Mouse (Mus musculus) stomach, embryonic 14.5 days (tissue): ENCODE data around the gene Ccer2. TPM values are rescaled to one million over a fixed set of nuclear protein-coding genes. Genes with fewer than 3 reads are reported as not detected.

Experiments
- ATAC-seq: fragments of 200-750 bp; cut with Nextera tagmentation; 2 replicates; pipeline ENCODE4 v1.8.0; 2017; ENCODE audit warnings: low read depth, moderate TSS enrichment; ENCODE audit not compliant: insufficient number of reproducible peaks, insufficient read depth, low FRiP score
- H3K27ac ChIP-seq: fragments of 300-500 bp; sonication (generic); 2 replicates; pipeline ENCODE4 v1.5.1; 2014; ENCODE audit warnings: mild to moderate bottlenecking, low read length, moderate library complexity, mixed read lengths
- H3K27me3 ChIP-seq: fragments of 300-500 bp; sonication (generic); 2 replicates; pipeline ENCODE4 v1.6.1; 2014; ENCODE audit warnings: low read length, control low read depth, mixed read lengths; ENCODE audit not compliant: control insufficient read depth, insufficient read depth
- H3K36me3 ChIP-seq: fragments of 300-500 bp; sonication (generic); 2 replicates; pipeline ENCODE4 v1.6.1; 2014; ENCODE audit warnings: mild to moderate bottlenecking, control low read depth, low read length, moderate library complexity, mixed read lengths; ENCODE audit not compliant: control insufficient read depth, insufficient read depth
- H3K4me1 ChIP-seq: fragments of 300-500 bp; sonication (generic); 2 replicates; pipeline ENCODE4 v1.6.1; 2014; ENCODE audit warnings: low read length, control low read depth, mixed read lengths; ENCODE audit not compliant: control insufficient read depth, insufficient read depth
- H3K4me2 ChIP-seq: fragments of 300-500 bp; sonication (generic); replicated peaks from 2 replicates; pipeline ENCODE4 v1.6.1; 2014; ENCODE audit warnings: low read depth, low read length, control low read depth
- H3K4me3 ChIP-seq: fragments of 300-500 bp; sonication (generic); 2 replicates; pipeline ENCODE4 v1.5.1; 2014; ENCODE audit warnings: low read depth, low read length, control low read depth
- H3K9ac ChIP-seq: fragments of 300-500 bp; sonication (generic); replicated peaks from 2 replicates; pipeline ENCODE4 v1.6.1; 2014; ENCODE audit warnings: low read depth, mild to moderate bottlenecking, control low read depth, low read length, moderate library complexity, mixed read lengths
- H3K9me3 ChIP-seq: fragments of 300-500 bp; sonication (generic); 2 replicates; pipeline ENCODE4 v1.6.1; 2016; ENCODE audit warnings: low read depth, low read length, control low read depth; ENCODE audit not compliant: control insufficient read depth
- WGBS: fragments of 180-500 bp; shearing (Covaris S2); extraction: QIAGEN DNeasy Blood & Tissue Kit; methylation state at CpG from one replicate; pipeline ENCODE4 v1.1.7; 2014; 5-methylcytosine and 5-hydroxymethylcytosine counted together
- polyA plus RNA-seq: library from polyadenylated mRNA; unstranded; fragments of >200 nt; fragmentation: Nextera tagmentation; extraction: Ambion mirVana; gene quantifications from 2 replicates; pipeline ENCODE4 v1.2.1, GENCODE M21; 2014

Ccer2 gene
- polyA plus RNA-seq, 1 experiment from 2014 or later, result not detected

GRCm38 (mm10) chr7:28808221-28808941, 52.4 kb downstream of the Ccer2 start, which contains the start of gene Hnrnpl:
Gene Hnrnpl, plus strand, starts transcription at chr7:28808541.
- WGBS, result 3% methylated on average over 35 of the region's 35 CpGs
- Histone ChIP-seq H3K4me3 (peak within 1 kb of the TSS; percentile 69), H3K9ac (peak within 1 kb of the TSS; percentile 82), H3K27me3 (no peaks in the 10 kb centered on the region), H3K27ac (peak within 1 kb of the TSS; percentile 100), H3K4me1 (peaks cover 24% of the 10 kb centered on the region), H3K4me2 (peak within 1 kb of the TSS; percentile 72), H3K9me3 (no peaks in the 10 kb centered on the region), H3K36me3 (peaks cover 14% of the 10 kb centered on the region)
- ATAC-seq, result 0 out of 2 replicates have a peak, but pooled peaks have one; percentile 0

Other genes starting within 250 kb of the Ccer2 start
- not detected in 2 replicates for gene Ifnl2, start 245.7 kb upstream of the Ccer2 start, polyA plus RNA-seq
- not detected in 2 replicates for gene Ifnl3, start 233.3 kb upstream of the Ccer2 start, polyA plus RNA-seq
- 0.49 and 1.0 TPM in 2 replicates for gene Sycn, start 215.3 kb upstream of the Ccer2 start, polyA plus RNA-seq
- gene Nccrp1, start 208.9 kb upstream of the Ccer2 start, polyA plus RNA-seq, result not detected in 2 replicates
- 23.7 and 25.8 TPM in 2 replicates for gene Samd4b, start 158.0 kb upstream of the Ccer2 start, polyA plus RNA-seq
- gene Pak4, start 158.0 kb upstream of the Ccer2 start, polyA plus RNA-seq, result 41.1 and 47.8 TPM in 2 replicates
- not detected in 2 replicates for gene Acp7, start 124.8 kb upstream of the Ccer2 start, polyA plus RNA-seq
- 5.8 and 6.3 TPM in 2 replicates for gene Fbxo27, start 63.3 kb upstream of the Ccer2 start, polyA plus RNA-seq
- 9.5 and 12.1 TPM in 2 replicates for gene Fbxo17, start 39.4 kb upstream of the Ccer2 start, polyA plus RNA-seq
- 129 and 153 TPM in 2 replicates for gene Mrps12, start 14.4 kb upstream of the Ccer2 start, polyA plus RNA-seq
- gene Sars2, start 14.2 kb upstream of the Ccer2 start, polyA plus RNA-seq, result 24.2 and 24.9 TPM in 2 replicates
- 64.9 and 68.8 TPM in 2 replicates for gene Sirt2, start 10.6 kb downstream of the Ccer2 start, polyA plus RNA-seq
- gene Nfkbib, start 11.3 kb downstream of the Ccer2 start, polyA plus RNA-seq, result 29.5 and 38.9 TPM in 2 replicates
- gene Rinl, start 32.8 kb downstream of the Ccer2 start, polyA plus RNA-seq, result 3.3 and 4.5 TPM in 2 replicates
- gene Hnrnpl, start 52.4 kb downstream of the Ccer2 start, polyA plus RNA-seq, result 259 and 266 TPM in 2 replicates
- gene Ech1, start 69.0 kb downstream of the Ccer2 start, polyA plus RNA-seq, result 172 and 179 TPM in 2 replicates
- 127 and 140 TPM in 2 replicates for gene Lgals4, start 77.7 kb downstream of the Ccer2 start, polyA plus RNA-seq
- 1.4 and 1.5 TPM in 2 replicates for gene Lgals7, start 107.7 kb downstream of the Ccer2 start, polyA plus RNA-seq
- gene Capn12, start 125.2 kb downstream of the Ccer2 start, polyA plus RNA-seq, result 0.67 and 1.1 TPM in 2 replicates
- gene Actn4, start 206.2 kb downstream of the Ccer2 start, polyA plus RNA-seq, result 272 and 280 TPM in 2 replicates
- gene Eif3k, start 225.7 kb downstream of the Ccer2 start, polyA plus RNA-seq, result 413 and 444 TPM in 2 replicates
- gene Map4k1, start 225.9 kb downstream of the Ccer2 start, polyA plus RNA-seq, result 8.5 and 11.3 TPM in 2 replicates